Mouse (Mus musculus): ENCODE measurements around the gene Lifr.

Gene Lifr

DNA sequence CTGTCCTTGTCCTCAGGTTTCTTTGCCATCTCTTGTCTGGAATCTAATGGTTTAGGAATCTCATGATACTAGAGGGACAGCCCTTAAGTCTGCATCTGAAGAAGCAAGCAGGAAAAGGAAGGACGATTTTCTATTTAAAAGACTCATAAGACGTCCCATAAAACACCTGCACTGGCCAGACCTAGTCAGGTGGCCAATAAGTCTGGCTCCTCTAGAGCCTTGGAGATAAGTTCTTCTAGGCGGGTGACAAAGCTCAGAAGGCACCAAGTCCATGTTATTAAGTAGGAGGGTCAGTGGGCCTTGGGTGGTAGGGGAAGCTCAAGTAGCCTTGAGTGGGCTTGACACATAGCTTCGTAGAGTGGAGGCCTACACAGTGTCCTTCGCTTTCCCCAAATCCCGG lies 67.2 kb downstream of the Lifr start:
- DNase-seq (ENCODE audit: inconsistent ontology term): no peak

DNA sequence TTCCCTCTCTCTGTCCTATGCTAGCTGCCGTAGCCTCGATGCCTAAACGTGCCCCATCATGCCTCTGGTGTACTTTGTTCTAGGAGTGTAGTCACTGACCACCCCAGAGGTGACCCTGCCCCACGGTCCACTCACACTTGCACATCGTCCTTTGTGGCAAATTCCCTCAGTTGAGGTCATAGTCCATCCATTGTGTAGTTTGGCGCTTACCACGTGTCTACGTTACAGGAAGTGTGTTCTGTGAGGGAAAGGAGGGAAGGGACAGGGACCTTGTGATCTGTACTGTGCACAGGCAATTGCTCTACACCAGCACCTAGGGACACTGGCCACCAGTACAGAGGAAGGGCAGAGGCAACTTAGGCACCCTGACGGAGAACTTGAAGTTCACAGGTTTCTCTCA lies 69.5 kb downstream of the Lifr start:
- no peak for DNase-seq (ENCODE audit: inconsistent ontology term)

GRCm38 (mm10) chr15:7160321-7160720 lies 69.9 kb downstream of the Lifr start:
- DNase-seq (ENCODE audit: inconsistent ontology term): no peak

- DNase-seq (ENCODE audit: inconsistent ontology term): no peak
Measured at GRCm38 (mm10) chr15:7163851-7164250, 73.4 kb downstream of the Lifr start.

- DNase-seq (ENCODE audit: inconsistent ontology term): no peak
Measured at GRCm38 (mm10) chr15:7166735-7167134, 76.3 kb downstream of the Lifr start.

- DNase-seq (ENCODE audit: inconsistent ontology term): no peak
Measured at GRCm38 (mm10) chr15:7167238-7167905, 77.0 kb downstream of the Lifr start.

DNA sequence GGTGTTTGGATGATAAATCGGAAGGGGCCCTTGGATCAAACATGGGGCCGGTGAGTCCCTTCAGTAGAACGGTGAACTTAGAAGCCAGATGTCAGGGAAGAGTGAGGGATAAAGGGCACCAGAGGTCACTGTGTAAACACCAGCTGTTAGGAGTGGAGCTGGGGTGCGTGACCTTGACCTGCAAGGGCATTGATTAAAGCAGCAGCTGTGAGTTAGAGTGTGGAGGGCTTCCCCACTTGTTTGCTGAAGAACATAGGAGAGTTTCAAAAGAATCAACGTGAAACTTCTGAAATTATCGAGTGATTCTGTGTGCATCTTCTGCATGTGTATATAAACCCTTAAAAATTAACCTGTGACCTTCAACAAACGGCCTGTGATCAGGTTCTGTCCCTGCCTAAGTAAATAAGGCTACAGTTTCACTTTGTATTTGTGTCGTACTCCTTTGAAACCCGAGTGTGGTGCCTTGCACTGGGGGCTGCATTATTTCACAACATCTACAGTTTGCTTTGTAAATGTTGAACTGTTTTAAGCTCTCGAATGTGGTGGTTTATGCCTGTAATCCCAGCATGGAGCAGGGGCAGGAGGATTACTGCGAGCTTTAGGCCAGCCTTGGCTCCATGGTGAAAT lies 77.6 kb downstream of the Lifr start:
- DNase-seq (ENCODE audit: inconsistent ontology term): no peak

- DNase-seq (ENCODE audit: inconsistent ontology term): no peak
Measured at GRCm38 (mm10) chr15:7172875-7173274, 82.5 kb downstream of the Lifr start.

DNA sequence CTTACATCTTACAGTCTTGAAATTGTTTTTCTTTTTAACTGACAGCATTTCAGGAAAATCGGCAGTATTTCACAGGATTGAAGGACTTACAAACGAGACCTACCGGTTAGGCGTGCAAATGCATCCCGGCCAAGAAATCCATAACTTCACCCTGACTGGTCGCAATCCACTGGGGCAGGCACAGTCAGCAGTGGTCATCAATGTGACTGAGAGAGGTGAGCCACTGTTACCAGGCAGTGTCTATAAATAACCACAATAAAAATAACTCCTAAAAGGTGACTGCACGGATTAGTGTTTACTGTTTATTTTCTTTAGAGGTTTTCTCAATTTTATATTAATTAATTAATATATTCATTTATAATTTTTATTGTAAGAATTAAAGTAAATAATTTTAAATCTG lies 82.9 kb downstream of the Lifr start:
- no peak for DNase-seq (ENCODE audit: inconsistent ontology term)

DNA sequence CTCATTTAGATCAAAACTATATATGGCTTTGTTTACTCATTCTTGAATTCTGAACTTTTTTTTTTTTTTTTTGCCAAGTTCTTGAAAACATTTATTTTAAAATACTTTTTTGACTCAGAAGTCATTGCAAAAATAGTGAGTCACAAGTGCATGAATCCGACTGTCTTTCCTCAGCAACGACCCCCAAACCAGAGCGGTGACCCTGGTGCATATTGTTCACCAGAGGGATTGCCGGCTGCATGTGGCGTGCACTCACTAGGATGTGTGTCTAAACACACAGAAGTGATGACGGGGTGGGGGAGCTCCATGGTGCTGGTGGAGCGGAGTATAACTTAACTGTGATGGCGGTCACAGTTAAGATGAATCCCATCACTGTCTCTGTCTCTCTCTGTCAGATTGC lies 83.4 kb downstream of the Lifr start:
- DNase-seq (ENCODE audit: inconsistent ontology term): no peak

GRCm38 (mm10) chr15:7180576-7180975 lies 90.2 kb downstream of the Lifr start:
- peak; percentile 29 for DNase-seq (ENCODE audit: inconsistent ontology term)

DNA sequence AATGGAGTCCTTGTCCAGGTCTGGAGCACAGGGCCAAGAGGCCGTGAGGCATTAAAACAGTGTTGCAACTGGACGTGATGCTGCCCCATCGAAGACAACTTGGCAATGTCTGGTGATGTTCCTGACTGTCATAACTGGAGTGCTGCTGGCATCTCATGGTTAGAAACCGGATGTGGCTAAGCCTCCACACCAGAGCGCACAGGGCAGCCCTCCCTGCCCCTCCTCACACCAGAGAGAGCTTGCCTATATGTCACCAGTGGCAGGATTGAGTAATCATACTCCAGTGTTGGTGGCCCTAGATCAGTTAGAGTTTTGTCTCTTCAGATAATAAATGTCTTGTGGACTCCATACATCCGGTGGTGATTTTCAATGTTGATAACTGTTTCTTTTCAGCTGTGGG lies 97.3 kb downstream of the Lifr start:
- DNase-seq (ENCODE audit: inconsistent ontology term): no peak

DNA sequence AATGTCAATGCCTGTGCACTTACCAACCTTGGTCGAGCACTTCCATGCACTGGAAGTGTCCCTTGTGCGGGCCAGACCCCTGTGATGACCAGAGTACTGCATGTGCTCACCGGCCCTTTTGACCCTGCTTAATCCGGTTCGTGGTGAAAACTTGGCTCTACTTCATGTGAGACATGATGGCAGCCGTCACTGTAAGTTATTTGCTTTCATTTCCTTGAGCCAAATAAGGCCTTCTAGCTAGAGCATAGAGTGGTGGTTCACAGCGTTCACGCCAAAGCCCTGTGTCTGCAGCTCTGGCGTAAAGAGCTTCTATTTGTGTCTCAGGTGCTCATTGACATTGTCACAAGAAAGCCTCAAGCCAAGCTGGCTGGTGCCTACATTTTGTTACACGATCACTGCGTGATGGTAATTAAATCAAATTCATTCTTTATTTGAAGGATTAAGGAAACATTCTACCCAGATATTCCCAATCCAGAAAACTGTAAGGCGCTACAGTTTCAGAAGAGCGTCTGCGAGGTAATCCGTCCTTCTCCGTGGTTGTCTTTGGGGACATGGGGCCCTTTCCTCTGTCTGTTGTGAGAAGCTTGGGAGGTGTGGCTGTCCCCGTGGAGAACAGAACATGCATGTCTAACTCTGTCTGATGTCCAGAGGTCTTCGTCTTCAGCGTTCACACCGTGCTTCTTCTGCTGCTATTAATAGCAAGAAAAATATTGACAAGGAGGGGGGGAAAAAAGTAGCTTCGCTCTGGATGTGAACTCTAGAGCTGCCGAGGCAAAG lies 99.5 kb downstream of the Lifr start:
- DNase-seq (ENCODE audit: inconsistent ontology term): no peak

DNA sequence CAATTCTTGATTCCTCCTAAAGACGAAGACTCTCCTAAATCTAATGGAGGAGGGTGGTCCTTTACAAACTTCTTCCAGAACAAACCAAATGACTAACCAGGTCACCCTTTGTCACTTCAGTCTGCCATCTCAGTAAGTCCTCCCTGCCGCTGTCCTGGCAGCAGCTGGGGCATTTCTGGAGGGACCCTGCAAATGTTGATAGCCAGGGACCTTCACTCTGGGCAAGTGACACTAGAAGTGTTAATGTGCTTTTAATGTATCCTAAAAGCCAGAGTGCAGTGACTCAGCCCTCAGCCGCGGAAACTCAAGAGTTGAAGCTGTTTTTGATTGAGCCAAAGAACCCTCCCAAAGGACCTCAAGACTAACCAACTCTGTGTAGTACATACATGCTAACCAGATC lies 100.7 kb downstream of the Lifr start:
- no peak for DNase-seq (ENCODE audit: inconsistent ontology term)

DNA sequence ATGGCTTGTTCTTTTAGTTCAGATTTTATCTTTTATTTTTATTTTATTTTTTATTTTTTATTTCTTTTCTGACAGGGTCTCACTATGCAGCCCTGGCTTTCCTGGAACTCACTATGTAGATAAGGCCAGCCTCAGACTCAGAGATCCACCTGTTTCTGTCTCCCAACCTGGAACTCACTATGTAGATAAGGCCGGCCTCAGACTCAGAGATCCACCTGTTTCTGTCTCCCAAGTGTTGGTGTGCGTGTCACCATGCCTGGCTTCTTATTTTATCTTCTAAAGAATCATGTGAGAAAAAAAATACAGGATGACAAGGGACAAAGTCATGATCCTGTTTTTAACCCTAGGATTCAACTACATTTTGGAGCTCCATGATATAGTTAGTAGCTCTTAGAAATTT lies 102.2 kb downstream of the Lifr start:
- DNase-seq (ENCODE audit: inconsistent ontology term): no peak

- peak; percentile 85 for DNase-seq (ENCODE audit: inconsistent ontology term)
Measured at GRCm38 (mm10) chr15:7194147-7194720, 103.8 kb downstream of the Lifr start.

- peak; percentile 59 for DNase-seq (ENCODE audit: inconsistent ontology term)
Measured at GRCm38 (mm10) chr15:7194748-7195221, 104.4 kb downstream of the Lifr start.

DNA sequence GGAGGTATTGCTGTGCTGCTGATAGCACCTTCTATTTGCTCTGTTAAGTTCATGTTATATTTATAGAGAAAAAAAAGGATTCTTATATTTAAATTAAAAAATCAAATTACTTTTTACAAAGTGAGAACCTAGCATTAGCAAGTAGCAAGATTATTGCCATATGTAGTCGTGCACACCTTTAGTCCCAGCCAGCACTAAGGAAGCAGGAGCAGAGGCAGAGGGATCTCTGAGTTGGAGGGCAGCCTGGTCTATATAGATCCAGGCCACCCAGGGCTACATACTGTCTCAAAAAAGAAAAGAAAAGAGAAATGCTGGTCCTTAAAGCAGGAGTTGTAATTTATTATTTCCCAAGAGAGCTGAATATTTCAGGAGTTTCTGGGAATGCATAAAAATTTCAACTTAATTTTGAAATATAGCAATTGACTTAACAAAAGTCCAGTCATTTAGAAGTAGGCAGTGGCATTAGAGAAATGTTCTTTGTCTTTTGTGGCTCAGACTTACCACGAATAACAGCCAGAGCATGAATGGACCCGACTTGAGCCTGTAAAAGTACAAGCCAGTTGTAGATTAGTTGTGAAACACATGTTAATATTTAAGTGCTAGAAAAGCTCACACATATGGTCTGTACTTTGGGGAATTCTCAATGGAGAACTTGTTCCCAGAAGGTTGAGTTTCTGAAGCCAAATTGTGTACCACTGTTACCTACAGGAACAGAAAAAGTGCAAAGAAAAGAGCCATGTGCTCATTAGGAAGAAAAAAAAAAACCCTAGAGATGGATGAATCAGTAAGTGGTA lies 107.4 kb downstream of the Lifr start:
- DNase-seq (ENCODE audit: inconsistent ontology term): peak; percentile 46

DNA sequence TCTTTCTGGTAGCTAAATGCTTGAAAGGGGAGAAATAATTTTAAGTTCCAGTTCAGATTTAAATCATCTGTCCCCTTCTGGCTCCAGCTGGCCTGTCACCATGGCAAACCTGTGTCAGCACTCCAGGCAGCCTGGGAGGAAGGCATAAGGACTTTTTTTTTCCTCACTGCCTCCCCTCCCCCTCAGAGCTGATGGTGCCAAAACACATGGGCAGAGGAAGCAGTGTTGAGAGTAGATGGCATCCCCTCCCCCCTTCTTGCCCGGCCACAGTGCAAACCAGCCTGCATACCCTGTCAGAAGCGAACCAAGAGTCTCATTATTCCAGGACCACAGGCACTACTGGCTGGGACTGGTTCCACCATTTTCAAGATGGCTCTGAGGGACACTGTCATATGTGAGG lies 108.4 kb downstream of the Lifr start:
- no peak for DNase-seq (ENCODE audit: inconsistent ontology term)

DNA sequence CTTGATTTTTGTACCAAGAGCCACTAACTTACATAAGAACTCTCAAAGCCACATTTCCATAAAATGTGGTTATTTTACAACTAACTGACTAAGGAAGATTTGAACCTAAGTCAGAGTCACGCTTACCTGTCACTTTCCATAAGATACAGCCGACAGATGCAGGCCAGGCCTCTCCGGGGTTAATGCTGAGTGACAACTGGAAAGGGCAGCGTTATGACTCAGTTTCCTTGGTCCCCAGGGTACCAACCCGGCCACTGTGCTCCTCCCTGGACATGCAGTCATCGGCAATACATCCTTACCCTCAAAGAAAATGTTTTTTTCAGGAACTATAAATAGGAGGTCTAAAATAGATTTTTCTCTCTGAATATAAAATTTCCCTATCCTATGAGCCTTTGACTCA lies 109.9 kb downstream of the Lifr start:
- DNase-seq (ENCODE audit: inconsistent ontology term): no peak

All from Muller cell, postnatal 12 days (primary cell).